Mouse (Mus musculus): ENCODE results near the gene Gstm3.
A peak's percentile ranks its signal among the peaks of the same experiment; 100 is the strongest.
"Not testable (repeated sequence)": the region's sequence is repeated elsewhere in the genome, so short reads cannot be mapped to it uniquely, and the experiment has no call there.

The Gstm3 gene

DNA sequence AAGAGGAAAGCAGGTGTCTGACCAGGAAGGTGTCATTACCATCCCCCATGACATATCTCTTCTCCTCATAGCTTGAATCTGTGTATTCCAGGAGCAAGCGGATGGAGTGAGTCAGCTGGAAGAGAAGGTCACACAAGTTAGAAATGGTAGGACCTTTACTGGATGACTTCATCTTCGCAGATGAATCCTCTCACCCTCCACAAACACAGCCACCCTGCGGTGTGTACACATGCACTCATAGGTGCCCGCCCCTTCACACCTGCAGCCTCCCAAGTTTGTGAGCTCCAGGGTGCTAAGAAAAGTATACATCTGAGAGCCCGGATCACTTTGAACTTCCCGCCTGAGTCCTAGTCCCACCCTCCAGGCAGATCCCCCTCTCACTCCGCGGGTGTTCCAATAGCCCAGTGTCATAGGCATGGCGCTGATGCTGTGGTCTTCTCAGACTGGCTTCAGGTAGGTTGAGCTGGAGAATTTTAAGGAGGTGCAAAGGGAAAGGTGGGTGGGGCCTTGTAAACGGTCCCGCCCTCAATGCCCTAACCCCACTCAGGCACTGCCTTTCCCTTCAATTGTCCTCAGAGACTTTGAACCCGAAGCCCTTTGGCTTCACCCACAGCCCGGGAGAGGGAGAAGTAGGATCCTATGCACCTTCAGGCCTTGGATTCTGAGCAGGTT, at the start of gene Gstm3:
Gene Gstm3 (minus strand): TSS at position 560 of the 672 bp plus-strand sequence.
- DNase-seq (ENCODE audit: low spot score in 2 of 2): no peak

DNA sequence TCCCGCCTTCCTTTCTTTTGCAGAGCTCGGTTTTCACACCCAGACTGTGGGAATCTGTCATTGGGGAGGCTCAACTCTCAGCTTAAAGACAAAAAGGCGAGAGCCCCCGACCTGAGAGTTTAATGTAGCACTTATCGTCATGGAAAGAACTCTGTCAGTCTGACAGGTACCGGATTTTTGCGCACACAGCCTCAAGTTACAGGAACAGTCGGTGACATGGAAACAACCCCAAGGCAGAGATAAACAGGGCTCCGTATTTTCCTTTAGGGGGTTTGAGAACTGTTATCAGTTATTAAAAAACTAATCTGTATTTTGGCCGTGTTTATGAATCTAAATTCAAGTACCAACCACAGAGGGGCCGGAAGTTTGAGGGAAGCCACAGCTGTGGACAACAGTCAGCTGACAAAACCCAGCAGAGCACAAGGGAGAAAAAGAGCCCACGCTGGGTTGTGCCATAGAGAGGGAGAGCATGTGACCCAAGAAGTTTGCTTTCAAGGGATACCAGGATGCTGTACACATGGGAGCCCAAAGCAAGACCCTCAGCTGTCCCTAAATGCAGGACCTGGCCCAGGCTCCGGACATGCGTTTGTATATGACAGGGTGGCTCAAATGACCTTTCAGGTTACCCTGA, 49.2 kb upstream of the Gstm3 start:
- DNase-seq (ENCODE audit: low spot score in 2 of 2): no peak

DNA sequence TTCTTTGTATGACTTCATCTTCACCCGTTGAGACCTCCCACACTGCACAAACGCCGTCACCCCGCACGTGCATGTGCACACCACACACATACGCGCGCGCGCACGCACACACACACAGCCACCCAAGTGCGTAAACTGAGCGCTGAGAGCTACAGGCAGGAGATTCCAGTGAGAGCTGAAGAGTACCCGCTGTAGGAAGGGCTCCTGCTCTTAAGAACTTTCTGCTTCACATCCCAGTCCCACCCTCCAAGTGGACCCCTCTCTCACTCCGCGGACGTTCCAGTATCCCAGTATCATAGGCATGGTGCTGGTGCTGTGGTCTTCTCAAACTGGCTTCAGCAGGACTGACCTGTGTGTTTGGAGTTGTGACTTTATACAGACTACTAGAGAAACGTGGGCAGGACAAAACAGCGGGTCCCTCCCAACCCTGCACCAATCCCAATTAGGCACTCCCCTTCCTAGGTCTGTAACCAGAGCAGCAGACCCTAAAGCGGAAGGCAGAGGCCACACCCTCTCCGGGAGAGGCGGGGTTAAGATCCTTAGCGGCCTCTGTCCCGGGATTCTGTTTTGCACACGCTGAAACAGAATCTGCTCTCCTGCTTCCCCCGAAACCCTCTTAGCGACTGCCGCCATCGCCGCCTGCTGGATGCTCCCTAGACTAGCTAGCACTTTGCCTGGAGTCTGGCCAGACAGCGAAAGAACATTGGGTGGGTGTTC, 48.5 kb upstream of the Gstm3 start, which contains the start of gene Gstm1:
Gene Gstm1 (minus strand): TSS at position 501 of the 717 bp plus-strand sequence.
- peak; percentile 93 to 94 for DNase-seq (ENCODE audit: low spot score in 2 of 2)

DNA sequence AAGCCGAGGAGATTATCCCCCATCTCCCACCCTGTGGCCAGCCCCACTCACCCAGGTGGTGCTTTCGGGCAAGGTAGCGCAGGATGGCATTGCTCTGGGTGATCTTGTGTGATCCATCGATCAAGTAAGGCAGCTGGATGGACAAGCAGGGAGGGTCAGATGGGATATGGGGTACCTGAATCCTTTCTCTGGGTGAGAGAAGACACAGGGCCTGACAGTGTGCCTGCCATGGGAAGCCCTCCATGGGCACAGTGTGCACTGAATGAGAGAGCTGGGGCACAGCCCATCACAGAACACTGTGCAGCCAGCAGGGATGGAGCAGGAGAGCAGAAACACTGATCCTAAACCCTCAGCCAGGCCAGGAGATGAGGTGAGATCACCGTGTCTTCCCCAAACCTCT, 47.4 kb upstream of the Gstm3 start:
- DNase-seq (ENCODE audit: low spot score in 2 of 2): not testable (repeated sequence)

DNA sequence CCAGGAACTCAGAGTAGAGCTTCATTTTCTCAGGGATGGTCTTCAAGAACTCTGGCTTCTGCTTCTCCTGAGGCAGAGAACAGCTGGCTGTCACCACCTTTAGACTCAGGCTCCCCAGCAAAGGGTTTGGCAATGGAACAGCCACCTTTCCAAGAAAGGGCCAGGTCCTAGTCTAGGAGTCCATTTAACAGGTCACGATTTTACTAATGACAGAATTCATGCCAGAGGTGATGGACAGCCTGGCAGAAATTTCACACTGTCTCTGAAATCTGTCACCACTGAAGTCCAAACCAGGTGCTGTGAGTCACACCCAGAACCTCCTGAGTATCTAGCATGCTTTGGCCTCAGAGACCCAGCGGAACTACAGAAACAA, 45.9 kb upstream of the Gstm3 start:
- no peak for DNase-seq (ENCODE audit: low spot score in 2 of 2)

DNA sequence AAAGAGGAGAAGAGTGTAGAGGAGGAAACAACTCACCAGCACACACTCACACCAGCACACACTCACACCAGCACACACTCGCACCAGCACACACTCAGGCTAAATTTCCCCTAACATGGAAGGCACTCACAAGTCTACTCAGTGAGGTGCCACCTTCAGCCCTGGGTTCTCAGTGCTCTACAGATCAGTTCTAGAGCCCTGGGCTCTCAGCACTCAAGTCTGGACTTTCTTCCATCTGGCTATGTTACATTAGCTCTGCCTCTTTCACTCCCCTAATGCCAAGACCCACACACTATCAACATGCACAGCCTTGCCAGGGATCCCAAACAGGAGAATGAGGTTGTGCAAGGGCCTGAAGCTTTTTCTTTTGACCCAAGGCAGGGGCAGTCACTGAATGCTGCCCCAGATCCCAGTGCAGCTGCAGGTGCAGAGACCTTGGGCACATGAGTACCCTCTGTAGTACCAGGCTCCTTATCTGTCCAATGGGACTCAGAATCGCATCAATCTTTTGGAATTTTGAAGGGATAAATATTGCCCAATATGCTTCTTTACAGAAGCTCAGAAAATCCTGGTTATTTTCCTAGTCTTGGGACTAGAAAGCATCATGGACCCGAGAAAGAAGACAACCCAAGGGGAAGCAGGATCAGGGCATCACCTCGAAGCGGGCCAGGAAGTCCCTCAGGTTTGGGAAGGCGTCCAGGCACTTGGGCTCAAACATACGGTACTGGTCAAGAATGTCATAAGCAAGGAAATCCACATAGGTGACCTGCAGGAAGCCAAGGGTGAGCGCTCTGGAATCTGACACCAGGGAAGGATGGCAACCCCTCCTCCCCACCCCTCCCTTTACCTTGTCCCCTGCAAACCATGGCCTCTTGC, 45.3 kb upstream of the Gstm3 start:
- DNase-seq (ENCODE audit: low spot score in 2 of 2): no peak

DNA sequence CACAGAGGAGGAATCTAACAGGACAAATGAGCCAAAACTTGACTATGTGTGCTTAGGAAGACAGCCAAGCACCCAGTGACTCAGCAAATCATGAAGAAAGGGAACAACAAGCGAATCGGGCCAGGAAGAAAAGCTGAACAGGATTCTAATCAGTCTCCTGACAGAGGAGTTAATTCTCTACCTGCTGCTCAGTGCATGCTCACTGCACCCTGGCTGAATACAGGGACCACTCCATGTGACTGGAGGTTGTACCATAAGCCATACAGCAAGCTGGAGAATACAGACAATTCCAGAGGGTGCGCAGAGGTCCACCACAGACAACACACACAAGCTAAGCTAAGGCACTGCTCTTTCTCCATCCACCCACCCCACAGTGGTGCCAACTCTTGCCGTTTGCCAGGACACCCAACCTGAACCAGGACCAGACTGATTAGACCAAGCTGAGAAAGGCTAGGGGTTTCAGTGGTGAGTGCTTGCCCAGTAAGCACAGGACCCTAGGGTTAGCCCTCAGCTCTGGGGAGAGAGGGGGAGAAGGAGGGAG, 44.3 kb upstream of the Gstm3 start:
- peak; percentile 63 to 80 for DNase-seq (ENCODE audit: low spot score in 2 of 2)

DNA sequence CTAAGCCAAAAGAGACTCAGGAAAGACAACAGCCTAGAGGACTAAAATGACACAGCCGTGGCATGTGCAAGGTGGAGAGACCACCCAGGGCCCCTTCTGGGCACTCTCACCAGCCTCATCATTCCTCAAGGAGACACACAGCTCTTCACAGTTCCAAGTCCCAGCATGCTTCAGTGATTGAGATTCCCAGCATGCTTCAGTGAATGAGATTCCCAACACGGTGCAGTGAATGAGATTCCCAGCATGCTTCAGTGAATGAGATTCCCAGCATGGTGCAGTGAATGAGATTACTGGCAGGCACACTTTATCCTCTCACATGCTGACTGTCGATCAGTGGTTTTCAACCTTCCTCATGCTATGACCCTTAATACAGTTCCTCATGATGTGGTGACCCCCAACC, 42.5 kb upstream of the Gstm3 start:
- no peak for DNase-seq (ENCODE audit: low spot score in 2 of 2)

DNA sequence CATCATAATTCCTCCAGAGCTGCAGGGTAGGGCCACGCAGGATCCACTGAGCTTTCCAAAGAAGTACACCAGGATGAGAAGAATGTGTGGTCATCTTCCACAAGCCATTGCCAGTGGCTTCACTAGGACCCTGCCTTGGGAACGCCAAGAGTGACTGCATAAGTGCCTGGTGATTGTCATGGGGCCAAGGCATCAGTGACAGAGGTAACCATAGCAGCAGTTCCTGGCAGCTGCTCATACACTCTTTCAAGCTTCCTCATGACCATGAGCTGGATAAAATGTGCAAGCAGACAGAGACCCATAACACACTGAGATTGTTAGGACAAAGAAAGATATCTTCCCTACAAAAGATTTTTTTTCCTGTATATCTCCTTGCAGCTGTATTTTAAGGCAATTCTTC, 41.2 kb upstream of the Gstm3 start:
- peak in 1 of 2 experiments; percentile 24 for DNase-seq (ENCODE audit: low spot score in 2 of 2)

DNA sequence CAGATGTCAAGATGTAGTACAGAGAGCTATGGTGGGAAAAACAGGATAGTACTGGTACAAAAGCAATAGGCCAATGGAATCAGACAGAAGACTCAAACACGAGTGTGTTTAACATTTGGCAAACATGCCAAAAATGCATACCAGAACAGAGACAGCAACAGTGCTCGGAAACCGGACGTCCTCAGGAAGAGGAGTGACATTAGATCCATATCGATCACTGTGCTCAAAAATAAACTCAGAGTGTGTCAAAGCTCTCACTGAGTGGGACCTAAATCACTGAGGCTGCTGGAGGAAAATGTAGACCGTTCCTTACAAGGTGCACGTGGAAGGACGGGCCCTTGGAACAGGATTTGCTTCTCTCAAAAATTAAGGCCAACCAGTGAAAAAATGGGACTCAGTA, 32.9 kb upstream of the Gstm3 start:
- DNase-seq (ENCODE audit: low spot score in 2 of 2): no peak

DNA sequence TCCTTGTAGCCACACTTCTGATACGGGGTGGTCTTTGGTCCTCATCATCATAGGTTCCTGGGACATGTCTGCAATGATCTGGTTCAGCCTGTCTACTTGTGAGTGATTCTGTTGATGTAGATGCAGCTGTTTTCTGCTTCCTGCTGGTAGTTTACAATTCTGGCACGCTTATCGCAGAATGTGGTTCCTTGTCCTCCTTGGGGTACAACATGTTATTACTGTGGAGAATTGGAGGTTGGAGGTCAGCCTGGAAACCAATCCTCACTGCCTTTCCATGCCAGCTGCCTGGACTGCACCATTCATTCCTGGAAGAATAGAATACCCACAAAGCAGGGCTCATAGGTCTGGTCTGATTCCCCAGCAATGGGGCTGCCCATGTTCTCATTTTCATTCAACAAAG, 30.4 kb upstream of the Gstm3 start:
- no peak for DNase-seq (ENCODE audit: low spot score in 2 of 2)

DNA sequence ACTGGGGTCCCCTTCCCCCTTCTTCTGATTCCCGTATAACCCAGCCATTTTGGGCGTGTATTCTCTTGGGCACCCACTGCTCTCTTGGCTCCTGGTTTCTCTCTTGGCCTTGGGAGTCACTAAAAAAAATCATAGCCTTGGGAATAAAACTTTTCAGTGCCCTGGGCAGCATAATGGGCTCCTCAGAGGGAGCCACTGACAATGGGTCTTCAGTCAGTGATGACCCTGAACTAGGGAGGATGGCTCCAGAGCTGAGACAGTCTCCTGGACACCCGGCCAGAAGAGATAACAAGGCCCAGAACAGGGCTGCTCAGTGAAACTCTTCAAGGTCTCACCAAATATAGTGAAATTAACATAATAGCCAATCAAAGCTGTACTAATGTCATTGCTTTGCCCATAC, 29.5 kb upstream of the Gstm3 start:
- no peak for DNase-seq (ENCODE audit: low spot score in 2 of 2)

DNA sequence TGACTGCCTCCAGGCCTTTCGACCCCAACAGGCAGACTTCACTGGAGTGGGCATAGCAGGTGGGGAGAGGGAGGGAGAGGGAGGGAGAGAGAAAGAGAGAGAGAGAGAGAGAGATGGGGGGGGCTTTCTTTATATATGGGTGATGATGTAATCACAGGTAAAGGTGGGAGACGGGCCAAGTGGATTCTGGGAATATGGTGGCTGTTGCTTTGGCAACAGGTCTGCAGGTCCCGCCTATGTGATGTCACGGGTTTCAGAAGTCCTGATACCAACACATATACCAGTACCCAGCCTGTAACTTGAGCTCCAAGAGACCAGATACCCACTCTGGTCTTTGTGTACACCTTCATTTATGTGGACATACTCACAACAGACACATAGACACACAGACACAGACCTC, 27.5 kb upstream of the Gstm3 start:
- DNase-seq (ENCODE audit: low spot score in 2 of 2): no peak

DNA sequence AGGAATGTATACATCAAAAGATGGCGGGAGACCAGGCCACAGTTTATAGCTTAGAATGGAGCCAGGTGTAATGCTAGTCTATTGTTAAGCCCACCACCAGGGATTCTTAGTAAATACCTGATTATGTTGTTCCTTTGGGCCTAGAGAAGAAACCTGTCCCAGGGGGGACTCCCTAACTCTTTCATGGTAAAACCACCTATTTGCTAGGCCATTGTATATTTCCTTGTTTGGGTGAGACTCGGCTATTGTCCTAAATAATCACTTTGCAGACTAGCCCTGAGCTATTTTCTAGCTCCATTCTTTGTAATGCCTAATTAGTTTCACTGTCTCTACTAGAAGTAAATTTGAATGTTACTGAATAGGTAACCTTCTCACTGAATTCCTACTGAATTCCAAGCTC, 26.9 kb upstream of the Gstm3 start:
- not testable (repeated sequence) for DNase-seq (ENCODE audit: low spot score in 2 of 2)

DNA sequence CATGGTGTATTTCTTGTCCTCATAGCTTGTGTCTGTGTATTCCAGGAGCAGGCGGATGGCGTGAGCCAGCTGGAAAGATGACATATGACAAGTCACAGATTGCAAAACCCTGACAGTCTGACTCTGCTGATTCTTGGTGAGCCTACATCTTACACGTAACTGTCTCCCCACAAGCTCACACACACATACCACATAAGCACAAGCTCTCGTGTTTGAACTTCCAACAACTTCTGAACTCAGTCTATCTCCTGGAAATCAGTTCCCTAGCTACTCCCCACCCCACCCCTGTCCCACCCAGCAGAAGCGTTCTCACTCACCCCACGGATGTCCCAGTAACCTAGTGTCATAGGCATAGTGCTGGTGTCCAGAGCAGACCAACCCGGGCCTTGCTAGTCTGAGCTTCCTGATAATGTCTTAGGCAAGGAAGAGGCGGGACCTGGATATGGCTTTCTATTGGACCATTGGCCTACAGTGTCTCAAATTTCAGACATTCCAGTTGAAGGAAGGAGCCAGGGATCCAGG, 17.0 kb upstream of the Gstm3 start, which contains the start of gene Gstm2:
Gene Gstm2 (minus strand): TSS at position 413 of the 522 bp plus-strand sequence.
- DNase-seq (ENCODE audit: low spot score in 2 of 2): no peak

DNA sequence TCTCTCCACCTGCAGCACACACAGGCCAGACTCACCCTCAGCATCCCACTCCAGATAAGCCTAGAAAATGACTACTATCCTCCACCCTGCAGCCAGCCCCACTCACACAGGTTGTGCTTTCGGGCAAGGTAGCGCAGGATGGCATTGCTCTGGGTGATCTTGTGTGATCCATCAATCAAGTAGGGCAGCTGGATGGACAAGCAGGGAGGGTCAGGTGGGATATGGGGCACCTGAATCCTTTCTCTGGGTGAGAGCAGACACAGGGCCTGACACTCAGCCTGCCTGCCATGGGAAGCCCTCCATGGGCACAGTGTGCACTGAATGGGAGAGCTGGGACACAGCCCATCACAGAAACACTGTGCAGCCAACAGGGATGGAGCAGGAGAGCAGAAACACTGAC, 16.1 kb upstream of the Gstm3 start:
- not testable (repeated sequence) for DNase-seq (ENCODE audit: low spot score in 2 of 2)

DNA sequence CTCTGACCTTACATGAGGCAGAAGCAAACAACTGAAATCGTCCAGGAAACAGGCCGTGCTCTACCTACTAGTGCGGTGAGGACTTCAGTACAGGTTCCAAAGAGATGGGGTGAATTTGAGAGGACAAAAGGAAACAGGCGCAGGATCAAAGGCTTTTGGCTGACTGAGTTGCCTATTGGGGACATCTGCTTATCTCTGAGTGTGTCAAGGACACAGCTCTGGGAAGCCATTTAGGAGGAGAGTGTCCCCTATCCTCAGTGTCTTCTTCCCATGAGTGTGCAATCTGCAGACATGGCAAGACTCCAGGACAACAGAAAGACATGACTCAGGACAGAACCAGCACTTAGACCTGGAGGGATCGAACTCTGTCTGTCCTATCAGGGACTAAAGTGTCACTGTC, 15.4 kb upstream of the Gstm3 start:
- DNase-seq (ENCODE audit: low spot score in 2 of 2): no peak

DNA sequence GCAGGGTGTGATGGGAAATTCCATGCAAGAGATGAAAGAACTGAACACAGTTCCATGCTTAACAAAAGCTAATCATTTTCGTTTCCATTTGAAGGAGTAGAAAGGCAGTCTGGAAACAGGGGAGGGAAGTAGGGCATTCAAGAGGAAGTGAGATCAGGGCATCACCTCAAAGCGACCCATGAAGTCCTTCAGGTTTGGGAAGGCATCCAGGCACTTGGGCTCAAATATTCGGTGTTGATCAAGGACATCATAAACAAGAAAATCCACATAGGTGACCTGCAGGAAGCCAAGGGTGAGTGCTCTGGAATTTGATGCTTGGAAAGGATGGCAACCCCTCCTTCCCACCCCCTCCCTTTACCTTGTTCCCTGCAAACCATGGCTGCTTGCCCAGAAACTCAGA, 14.7 kb upstream of the Gstm3 start:
- no peak for DNase-seq (ENCODE audit: low spot score in 2 of 2)

DNA sequence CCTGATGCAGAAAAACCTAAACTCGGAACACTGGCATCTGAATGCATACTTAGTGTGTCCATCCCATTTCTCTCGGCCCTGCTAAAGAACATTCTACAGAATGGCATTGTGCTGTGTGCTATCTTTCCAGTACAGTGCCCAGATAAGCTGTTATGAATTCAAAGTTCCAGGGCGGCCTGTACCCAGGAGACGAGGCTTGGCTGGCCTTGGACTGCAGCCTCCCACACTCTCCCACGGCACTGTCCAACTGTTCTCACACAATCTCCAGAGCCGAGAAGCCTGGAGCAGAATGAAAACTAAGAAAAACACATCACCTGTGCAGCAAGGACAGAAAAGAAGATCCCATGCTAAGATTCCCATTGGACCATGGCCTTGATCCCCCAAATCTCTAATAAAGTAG, 13.6 kb upstream of the Gstm3 start:
- no peak for DNase-seq (ENCODE audit: low spot score in 2 of 2)

DNA sequence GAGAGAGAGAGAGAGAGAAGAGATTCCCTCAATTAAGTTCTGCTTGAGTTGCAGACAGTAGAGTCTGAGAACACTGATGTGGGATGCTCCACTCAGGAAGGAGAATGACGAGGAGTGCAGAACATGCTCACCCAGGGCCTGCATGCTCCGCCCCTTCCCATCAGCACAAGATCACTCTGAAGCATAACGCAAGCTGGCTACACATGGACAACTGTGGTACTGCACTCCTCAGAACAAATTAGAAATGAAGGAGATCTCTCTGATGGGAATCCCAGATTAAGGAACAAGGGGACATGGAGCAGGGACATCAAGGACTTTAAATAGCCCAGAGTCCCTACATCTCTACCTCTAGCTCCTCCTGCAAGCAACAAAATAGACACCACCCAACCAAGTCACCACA, 12.2 kb upstream of the Gstm3 start:
- no peak for DNase-seq (ENCODE audit: low spot score in 2 of 2)

DNA sequence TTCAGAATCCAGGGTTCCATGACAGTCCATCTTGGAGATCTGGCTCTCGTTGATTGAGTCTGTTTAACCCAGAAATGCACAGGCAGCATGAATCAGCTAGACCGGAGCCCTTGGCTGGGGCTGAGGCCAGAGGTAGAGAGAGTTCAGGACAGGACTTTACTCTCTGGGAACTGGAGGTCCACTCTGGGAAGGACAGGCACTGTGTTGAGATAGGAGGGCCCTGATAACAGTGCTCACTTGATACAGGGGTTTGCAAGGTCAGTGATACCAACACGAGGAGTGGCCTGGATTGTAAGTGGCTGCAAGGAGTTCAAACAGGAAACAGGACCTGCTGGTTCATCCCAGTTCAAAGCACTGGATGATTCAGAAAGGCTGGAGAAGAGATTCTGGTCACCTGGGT, 8.6 kb upstream of the Gstm3 start:
- no peak for DNase-seq (ENCODE audit: low spot score in 2 of 2)
